Mouse (Mus musculus) spleen, postnatal 14 days (tissue): Measurements from ENCODE around the gene Mdh1.

Source experiments
- DNase-seq, 2 experiments: peaks; one replicate each; pipeline ENCODE4 v3.0.0; 2021 to 2022; ENCODE audit warnings: low spot score in 2 of 2

Gene Mdh1

DNA sequence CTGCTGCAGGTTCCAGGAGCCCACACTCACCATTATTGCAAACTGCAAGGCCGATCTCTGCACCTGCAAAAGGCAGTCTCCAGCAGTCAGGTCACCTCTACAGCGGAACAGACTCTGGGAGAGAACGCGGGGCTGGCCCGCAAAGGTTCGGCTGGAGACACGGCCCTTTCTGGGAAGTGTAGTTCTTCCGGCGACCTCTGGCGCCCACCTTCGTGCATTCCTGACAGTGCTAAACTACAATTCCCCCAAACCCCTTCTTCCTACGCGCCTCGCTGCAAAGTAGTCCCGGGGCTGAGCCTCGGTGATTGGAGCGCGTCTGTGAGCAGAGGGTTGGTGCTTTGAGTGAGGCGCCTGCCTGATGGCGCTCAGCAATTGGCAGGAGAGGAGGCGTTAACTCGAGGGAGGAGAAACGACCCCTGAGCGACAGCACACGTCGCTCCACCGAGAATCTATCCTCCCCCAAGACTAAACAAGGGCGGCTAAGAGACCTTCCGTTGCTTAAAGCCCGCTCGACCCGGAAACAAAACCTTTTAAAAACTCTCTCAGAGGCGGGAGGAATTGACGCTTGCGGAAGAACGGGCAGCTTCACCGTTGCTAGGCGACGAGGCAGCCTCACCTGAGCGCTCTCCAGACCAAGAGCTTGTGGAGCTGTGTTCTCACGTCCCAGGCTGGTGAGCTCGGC, at the start of gene Mdh1, which contains the start of gene Wdpcp:
TSS of gene Mdh1 (minus strand) at position 668 of the 682 bp plus-strand sequence.
TSS of gene Wdpcp (plus strand) at position 536 of the 682 bp plus-strand sequence.
- peak; percentile 69 to 76 for DNase-seq

DNA sequence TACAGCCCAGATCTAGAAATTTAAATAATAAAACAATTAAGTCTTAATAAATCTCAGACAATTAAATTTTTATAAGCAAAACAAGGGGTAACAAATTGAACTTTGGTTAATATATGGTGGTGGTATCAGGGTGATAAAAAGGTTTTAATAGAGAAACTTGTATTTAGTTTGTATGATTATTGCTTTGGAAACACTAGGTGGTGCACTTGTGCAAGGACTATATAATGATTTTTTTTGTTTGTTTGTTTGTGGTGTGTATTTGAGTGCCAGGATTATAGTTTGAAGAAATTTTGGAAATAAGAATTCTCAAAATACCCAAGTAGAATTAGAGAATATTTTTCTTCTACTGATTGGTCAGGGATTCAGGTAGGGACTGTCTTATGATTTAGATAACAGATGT, 43.7 kb upstream of the Mdh1 start:
- no peak for DNase-seq

DNA sequence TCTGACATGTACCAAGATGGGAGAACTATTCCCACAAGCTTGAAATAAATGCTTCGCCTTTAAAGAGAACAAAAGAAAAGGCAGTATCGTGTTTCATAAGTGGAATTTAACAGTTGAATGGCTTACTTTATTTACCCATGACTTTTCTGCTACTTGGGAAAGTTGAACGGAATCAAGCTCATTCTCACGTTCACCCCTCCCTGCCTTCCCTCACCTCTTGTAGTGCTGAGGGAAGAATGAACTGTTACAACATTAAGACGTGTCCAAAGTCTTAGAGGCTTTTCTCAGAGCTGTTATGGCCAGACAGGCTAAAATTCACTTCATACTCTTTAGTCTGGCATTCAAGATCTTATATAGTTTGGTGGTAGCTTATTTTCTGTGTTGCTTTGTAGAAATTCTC, 30.3 kb upstream of the Mdh1 start:
- no peak for DNase-seq

DNA sequence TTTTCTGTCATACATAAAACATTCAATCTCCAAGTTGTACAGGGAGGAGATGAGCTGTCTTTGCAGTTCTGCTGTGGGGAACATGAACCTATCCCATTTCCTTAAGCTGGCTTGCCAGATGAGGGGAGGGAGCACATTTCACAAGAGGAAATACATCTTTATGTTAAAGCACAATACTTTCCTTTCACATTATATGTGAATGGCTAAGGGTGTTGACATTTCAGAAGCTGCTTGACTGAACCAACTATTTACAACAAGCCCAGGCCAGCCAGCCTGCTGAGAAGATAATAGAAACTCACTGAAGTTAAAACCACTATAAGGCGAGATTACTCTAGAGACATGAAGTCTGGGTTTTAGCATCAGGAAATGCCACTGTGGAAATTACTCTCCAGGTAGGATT, 11.1 kb upstream of the Mdh1 start:
- no peak for DNase-seq

DNA sequence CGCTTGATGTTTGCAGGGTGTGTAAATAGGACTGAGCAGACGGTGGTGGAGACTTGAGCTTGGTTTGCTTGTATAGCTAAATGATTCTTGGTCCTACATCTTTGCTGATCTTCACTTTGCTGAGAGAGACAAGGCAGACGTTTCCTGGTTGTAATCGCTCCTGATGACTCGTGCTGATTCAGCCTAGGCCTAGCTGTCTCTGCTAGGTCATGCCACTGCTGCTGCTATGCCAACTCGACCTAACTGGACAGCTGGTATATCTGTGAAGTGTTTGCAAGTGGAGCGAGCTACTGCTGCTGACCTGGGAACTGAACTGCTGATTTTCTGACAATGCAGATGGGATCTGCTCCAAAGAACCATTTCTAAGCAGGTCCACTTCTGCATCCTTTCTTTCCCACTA, 9.3 kb upstream of the Mdh1 start:
- no peak for DNase-seq

DNA sequence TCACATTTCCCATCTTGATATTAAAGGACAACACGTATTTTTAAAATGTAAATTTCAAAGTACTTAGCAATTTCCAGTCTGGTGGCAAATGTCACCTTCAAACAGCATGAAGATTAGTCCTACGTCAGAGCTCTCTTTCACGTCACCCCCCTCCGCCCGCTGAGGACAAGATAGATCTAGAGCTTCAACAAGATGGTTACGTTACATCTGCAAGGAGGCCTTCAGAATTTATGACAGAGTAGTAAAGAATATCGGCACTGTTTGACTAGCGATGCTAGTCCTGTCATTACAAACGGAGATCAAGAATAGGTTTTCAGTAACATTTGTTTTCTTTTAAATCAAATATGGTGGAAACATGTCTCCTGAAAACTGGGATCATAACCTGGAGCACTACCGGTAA, 1.2 kb downstream of the Mdh1 start:
- no peak for DNase-seq

DNA sequence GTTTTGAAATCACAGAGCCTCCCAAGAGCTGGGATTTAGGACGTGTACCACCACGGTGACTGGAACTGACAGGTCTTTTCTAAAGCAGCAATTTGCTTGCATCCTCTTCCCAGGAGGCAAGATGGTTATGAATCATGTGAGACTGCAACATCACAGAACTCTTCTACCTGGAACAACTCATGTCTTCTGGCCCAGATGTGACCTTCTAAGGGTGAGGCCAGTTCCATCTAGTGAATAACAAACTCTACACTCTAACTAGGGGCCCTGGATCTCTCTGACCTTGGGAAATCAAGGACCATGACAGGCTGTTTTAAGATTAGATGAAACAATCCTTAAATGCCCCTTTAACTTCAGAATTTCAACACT, 2.1 kb downstream of the Mdh1 start:
- DNase-seq: no peak

DNA sequence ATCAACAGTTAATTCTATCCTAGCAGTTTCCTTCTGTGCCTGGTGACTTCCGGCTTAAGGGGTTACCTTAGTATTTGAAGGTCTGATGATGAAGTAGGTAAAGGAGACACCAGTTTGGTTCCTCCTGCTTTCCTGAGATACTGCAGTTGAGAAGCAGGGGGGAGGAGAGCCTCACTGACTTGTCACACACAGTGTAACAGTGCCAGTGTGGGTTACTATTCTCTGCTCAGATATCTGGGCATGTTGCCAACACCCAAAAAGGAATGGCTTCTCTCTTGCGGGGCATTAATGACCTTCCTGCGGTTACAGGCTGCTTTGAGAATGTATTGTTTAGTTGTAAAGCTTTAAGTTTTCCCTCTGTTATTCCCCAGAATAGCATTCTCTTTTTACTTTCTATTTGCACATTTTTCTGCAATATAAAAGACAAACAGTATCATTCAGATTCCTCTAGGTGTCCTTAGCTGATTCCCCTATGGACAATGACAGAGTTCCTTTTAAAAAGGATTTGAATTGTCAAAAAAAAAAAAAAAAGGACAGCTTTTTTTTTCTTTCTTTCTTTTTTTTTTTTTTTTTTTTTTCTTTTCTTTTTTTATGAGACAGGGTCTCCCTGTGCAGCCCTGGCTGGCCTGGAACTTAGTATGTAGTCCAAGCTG, 2.6 kb downstream of the Mdh1 start:
- no peak for DNase-seq

DNA sequence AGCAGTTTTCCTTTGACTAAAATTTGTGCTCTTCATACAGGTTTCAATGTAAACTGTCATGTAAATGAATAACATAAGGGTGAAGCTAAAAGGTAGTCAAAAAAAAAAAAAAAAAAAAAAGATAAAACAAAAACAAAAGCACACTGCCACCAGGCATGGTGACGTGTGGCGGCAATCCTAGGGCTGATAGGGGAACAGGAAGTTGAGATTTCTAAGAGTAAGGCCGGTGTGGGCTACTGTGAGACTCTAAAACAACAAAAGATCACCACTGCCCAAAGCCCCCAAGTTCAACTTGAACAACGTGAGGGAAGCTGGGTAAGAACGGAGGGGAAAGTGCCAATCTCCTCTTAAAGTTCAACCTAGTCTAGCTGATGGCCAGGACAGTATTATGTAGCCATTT, 3.2 kb downstream of the Mdh1 start:
- no peak for DNase-seq

DNA sequence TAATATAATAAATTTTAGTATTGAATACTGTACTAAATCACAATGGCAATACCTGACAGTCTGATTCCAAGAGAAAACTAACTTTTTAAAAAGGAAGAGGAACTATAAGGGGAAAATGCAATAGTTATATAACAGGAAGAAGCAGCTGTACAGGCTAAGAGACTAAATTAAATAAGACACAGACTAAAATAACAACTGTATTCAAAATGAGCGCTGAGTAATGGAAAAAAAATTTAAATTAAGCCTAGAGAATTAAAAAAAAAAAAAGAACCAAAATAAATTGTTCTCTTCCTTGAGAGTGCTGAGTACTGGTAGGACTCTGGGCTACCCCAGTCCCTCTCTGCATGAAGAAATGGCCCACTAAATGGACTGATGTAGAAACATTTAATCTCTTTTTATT, 4.4 kb downstream of the Mdh1 start:
- no peak for DNase-seq

DNA sequence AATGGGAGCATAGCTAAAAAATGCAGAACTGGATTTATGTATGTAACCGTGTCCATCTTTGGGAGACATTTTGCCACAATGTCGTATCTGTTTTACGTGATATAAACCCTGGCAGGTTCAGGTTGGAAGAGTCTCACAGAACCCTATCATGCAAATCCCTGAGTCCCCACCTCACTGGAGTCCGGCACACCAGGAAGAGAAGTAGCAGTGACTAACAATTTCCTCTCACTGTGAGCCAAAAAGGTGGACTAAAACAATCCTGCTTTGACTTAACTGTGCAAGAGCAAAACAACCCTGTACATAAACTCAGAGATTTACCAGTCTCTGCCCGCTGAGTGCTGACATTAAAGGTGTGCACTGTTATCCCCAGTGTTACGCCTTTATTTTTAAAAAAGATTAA, 5.2 kb downstream of the Mdh1 start:
- no peak for DNase-seq

DNA sequence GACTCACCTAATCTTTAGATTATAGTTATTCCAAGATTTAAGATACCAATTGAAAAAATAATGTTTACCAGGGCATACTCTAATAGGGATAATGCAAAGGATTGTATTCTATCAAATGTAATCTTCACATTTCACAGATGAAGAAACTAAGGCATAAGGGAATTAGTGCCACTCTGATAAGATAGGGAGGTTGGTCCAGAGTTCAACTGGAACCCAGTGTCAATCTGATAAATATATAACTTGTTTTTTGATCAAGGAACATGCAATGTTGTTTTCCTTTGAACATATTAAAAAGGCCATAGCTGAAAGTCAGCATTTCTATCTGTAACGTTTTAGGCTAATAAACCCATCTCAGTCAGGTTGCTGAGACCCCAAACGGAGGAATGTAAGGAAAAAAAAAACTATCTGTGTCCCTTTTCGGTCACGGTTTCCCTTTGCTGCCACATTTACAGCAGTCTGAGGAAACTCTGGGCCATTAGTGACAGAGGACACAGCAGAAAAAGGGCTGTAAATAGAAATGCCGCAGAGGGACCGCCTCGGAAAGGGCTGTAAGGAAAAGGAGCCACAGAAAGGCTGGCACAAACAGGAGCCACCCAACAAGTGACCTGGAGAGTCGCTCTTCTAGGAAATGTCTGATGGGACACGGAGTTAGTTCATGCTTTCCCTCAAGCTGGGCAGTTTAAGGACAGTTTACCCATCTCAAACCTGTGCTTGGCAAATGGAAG, 7.3 kb downstream of the Mdh1 start:
- DNase-seq: no peak

DNA sequence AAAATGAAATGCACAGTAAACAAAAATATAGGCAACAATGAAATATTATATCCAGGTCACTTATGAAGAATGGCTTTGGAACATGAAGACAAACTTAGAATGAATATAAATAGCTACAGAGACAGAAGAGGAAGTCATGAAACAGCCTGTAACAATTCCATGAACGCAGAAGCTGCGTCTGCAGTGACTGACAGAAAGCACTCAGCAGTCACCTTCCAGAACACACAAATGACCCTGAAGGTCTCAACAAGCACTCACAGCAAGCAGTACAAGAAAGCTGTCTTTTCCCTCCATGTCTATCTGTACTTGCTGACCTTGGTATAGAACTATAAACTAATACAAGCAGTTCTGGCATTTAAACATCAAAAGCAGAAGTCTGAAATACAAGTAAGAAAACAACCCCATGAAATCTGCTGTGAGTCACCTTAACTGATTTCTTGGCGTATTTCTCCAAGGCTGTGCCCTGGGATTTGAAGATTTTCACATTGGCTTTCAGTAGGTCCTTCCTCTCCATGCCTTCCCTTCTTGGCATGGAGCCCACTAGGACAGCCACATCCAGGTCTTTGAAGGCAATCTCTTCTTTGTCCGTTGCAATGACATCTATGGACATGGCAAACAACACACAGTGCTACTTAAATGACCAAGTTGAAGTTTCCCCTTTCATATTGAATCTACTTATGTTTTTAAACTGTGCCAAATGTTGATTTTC, 8.4 kb downstream of the Mdh1 start:
- no peak for DNase-seq

DNA sequence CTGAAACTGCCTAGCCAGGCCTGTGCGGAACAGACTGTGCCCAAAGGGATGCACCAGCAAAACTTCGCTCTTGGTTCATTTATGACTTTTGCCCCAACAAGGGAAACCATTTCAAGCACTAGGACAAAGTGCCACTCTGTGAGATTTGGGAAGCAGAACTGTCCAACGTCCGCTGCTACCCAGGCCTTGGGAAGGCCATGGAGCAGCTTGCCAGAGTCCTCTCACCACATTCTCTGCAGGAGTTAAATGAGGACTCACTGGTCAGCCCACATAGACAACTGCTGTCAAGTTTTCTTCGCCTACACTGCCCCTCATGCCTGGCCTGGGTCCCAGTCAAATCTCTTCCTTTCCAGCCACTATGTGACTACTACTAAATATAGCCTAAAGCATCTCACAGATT, 10.8 kb downstream of the Mdh1 start:
- DNase-seq: no peak

DNA sequence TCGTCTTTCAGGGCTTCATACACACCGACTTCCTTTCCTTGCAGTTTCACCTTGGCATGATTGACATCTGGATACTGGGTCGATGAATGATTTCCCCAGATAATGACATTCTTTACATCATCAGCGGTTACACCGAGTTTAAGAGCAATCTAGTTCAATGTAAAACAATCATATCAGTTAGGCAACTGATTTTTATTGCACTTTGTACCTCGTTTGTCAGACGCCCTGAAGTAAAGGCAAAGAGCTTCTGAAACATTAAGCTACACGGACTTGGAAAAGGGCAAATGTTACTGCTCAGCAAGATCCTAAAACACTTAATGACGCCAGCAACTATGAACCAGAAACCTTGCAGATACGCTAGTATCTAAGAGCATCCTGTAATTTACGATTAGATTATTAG, 12.4 kb downstream of the Mdh1 start:
- DNase-seq: no peak

DNA sequence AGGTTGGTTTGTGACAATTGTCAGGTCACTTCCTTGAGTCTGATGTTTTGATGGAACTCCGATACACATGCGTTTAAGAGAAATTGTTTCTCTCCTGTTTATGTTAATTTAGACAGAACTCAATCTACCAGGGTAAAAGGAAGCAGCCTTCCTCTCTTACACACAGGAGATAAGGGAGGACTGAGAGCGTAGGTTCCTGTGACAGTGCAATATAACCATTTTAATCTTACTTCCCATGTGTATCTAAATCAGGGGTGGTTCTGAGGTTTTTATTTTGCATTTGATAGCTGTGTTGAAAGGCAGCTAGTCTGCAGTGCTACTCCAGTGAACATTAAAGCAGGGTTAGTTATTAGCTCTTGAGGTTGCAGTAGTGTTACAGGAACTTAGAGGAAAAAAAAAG, 20.1 kb downstream of the Mdh1 start:
- no peak for DNase-seq

DNA sequence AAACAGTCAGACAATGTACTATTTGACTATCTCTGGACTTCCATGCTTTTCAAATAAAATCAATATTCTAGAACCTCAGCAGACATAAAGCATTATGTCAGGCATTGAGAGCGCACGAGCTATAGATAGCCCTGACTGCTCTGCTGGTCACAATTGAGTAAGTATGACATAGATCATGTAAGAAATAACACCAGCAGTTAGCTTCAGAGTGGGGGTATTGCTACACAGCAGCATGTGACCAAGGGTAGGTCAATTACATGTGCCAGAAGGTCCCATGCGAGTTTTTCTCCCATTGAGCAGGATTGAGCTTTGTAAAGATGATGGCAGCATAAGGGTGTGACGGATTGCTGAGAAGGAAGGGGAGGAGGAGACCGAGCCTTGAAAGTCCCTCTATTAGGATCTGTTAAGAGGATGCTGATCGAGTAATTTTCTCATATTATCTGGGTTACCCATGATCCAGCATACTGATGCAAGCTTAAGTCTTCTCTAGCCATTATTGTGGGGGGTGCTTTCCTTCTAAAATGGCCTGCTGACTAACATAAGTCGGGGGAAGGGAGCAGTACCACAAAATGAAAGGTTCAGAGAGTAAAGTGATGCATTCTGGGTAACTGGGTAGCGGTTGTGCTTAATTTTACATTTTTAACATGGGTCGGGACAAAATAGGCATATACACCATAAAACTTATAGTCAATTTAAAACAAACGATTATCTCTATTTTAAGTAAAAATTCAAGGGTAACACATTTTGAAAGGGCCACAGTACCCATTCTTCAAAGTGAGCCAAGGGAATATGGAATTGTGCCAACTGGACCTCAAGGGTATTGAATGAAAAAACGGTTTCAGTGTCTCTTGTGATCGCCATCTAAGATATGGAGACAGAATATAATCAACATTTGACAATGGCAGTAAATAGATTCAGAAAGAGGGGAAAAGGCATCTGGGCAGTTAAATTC, 21.7 kb downstream of the Mdh1 start:
- DNase-seq: no peak

DNA sequence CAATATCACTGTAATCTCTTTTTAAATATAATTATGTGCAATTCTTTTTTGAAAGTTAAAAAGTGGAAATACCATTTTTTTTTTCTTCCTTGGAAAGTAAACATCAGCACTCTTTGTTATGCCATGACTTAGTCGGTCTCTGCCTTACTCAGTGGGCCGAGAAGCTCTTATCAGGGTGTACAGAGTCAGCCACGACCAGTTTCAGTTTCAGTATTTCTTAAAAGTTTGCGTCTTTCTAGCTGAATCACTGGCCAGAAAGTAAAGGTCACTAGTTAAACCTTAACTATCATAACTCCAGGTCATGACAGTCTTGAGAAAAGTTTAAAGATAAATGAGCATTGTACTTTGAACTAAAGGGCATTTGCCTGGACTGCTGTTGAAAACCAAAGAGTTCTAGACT, 22.4 kb downstream of the Mdh1 start:
- no peak for DNase-seq

DNA sequence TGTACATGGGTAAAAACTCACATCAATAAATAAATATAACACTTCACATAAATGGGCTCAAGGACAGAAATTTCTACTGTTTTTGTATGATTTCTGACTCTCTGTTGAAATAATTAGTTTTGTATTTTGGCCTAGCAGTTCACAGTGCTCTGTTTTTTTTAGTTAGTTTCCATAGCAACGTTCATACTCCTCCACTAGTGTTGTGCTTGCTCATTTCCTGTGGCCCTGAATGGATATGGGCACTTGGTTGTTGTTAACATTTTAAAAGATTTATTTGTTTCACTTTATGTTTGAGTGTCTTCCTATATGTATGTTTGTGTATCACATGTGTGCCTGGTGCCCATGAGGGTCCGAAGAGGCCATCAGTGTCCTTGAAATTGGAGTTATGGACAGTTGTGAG, 23.1 kb downstream of the Mdh1 start:
- DNase-seq: no peak

DNA sequence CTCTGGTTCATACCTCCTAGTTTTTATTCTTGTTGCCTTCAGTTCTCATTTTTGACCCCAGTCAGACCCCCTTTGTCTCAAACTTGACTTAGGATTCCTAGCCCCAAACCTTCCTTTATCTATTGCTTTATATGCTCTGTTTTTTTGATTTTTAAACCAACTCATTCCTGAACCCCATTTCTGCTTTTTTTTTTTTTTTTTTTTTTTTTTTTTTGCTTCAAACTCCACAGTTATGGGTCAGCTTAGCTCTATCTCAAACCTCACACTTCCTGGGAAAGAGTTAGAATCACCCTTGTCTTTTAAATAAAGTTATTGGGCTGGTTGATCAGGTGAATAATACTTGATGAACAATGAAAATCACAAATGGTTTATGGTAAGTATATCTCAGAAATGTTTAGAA, 24.6 kb downstream of the Mdh1 start:
- no peak for DNase-seq

DNA sequence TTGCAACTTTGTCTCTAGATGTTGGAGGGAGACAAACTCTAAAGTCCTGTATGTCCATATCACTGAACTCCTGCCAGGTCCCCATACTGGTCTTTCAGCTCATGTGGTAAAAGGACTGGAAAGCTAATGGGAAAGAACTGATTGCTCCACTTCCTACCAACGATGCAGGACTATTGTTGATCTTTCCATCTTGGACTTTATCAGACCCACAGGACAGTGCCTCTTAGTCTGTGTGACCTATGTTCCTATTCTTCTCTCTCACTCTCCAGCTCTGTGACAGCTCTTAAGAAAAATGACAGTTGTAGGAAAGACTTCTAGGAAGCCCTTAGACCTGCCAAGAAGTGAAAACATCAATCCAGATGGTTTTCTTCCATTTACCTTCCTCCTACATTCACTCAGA, 25.5 kb downstream of the Mdh1 start:
- no peak for DNase-seq
